Mouse (Mus musculus) forebrain, embryonic 14.5 days (tissue): ENCODE data around the gene Zfp398. TPM values are rescaled to one million over a fixed set of nuclear protein-coding genes. Genes with fewer than 3 reads are reported as not detected.
"Not testable (repeated sequence)": the region's sequence is repeated elsewhere in the genome, so short reads cannot be mapped to it uniquely, and the experiment has no call there.

Experiments
- ATAC-seq: fragments of 200-750 bp; cut with Nextera tagmentation; 2 replicates; pipeline ENCODE4 v1.8.0; 2017; ENCODE audit warnings: mild to moderate bottlenecking, moderate library complexity
- DNase-seq: peaks from one replicate; pipeline ENCODE4 v3.0.0-alpha.2; 2015; ENCODE audit warnings: low spot score
- H3K27ac ChIP-seq: fragments of 300-500 bp; sonication (generic); 2 replicates; pipeline ENCODE4 v1.5.1; 2014; ENCODE audit warnings: low read depth, mild to moderate bottlenecking, control low read depth, low read length, moderate library complexity
- H3K27me3 ChIP-seq: fragments of 300-500 bp; sonication (generic); replicated peaks from 2 replicates; pipeline ENCODE4 v1.6.1; 2014; ENCODE audit warnings: low read length, control low read depth, mixed read lengths; ENCODE audit not compliant: control insufficient read depth, insufficient read depth
- H3K36me3 ChIP-seq: fragments of 300-500 bp; sonication (generic); 2 replicates; pipeline ENCODE4 v1.6.1; 2014; ENCODE audit warnings: low read length, control low read depth; ENCODE audit not compliant: control insufficient read depth, insufficient read depth
- H3K4me1 ChIP-seq: fragments of 300-500 bp; sonication (generic); 2 replicates; pipeline ENCODE4 v1.6.1; 2014; ENCODE audit warnings: antibody characterized with exemption, low read length, control low read depth; ENCODE audit not compliant: control insufficient read depth, insufficient read depth
- H3K4me2 ChIP-seq: fragments of 300-500 bp; sonication (generic); 2 replicates; pipeline ENCODE4 v1.6.1; 2014; ENCODE audit warnings: mild to moderate bottlenecking, control low read depth, low read length
- H3K4me3 ChIP-seq: fragments of 300-500 bp; sonication (generic); 2 replicates; pipeline ENCODE4 v1.5.1; 2014; ENCODE audit warnings: low read depth, low read length, control low read depth
- H3K9ac ChIP-seq: fragments of 300-500 bp; sonication (generic); 2 replicates; pipeline ENCODE4 v1.6.1; 2014; ENCODE audit warnings: mild to moderate bottlenecking, low read length, control low read depth, moderate library complexity
- H3K9me3 ChIP-seq: fragments of 300-500 bp; sonication (generic); replicated peaks from 2 replicates; pipeline ENCODE4 v1.6.1; 2016; ENCODE audit warnings: low read length, control low read depth, mixed read lengths; ENCODE audit not compliant: control insufficient read depth
- WGBS: fragments of 180-500 bp; shearing (Covaris S2); extraction: QIAGEN DNeasy Blood & Tissue Kit; methylation state at CpG from one replicate; pipeline ENCODE4 v1.1.7; 2014; 5-methylcytosine and 5-hydroxymethylcytosine counted together
- polyA plus RNA-seq: library from polyadenylated mRNA; unstranded; fragments of >200 nt; fragmentation: Nextera tagmentation; extraction: Ambion mirVana; gene quantifications from 2 replicates; pipeline ENCODE4 v1.2.1, GENCODE M21; 2014

The Zfp398 gene
- polyA plus RNA-seq, 1 experiment from 2014 or later, result 9.1 TPM

GRCm38 (mm10) chr6:47832220-47832619 lies 3.2 kb upstream of the Zfp398 start:
- DNase-seq (no peak), ATAC-seq (no peak)
- Histone ChIP-seq H3K9me3 (no peaks in the 10 kb centered on the region), H3K27me3 (no peaks in the 10 kb centered on the region), H3K4me2 (no peak overlapping the region), H3K4me3 (no peak overlapping the region), H3K27ac (no peak overlapping the region), H3K4me1 (peaks cover 9% of the 10 kb centered on the region), H3K9ac (no peak overlapping the region), H3K36me3 (no peaks in the 10 kb centered on the region)
- WGBS, result 85% methylated on average over 1 of the region's 1 CpGs

DNA sequence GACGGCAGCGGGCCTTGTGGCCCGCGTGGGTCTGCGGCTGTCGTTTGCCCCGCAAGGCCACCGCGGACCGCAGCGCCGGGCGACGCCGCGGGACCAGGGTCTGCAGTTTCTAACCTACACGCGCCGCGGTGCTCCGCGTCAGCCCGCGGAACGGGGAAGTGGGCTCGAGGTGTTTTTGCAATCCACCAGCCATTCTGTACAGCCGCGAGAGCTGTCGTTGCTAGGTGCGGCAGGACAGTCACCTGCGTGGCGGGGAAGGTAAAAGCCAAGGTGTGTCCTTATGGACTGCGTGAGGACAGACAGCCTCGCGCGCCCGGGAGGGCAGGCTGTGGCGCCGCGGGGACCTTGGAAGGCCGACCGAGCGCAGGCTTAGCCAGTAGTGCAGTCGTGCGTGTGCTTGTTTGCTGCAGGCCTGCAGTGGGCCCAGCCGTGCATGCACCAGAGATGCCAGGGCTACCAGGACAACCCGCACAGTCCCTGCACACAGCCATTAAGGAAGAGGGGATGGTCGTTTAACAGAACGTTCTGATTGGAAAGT lies 592 bp downstream of the Zfp398 start:
- H3K36me3 ChIP-seq, result peaks cover 4% of the 10 kb centered on the region; the same call in 1 of the 2 replicates
- H3K27ac ChIP-seq, result peak overlapping the region; percentile 96
- DNase-seq (peak; percentile 75), ATAC-seq (peak; percentile 83)
- H3K9ac ChIP-seq, result peak overlapping the region; percentile 95
- no peaks in the 10 kb centered on the region for H3K9me3 ChIP-seq
- H3K27me3 ChIP-seq, result no peaks in the 10 kb centered on the region
- peak overlapping the region; percentile 75 for H3K4me2 ChIP-seq
- H3K4me3 ChIP-seq, result peak overlapping the region; percentile 90
- 0 out of 2 replicates have a peak, but pooled peaks cover 2% of the 10 kb centered on the region for H3K4me1 ChIP-seq
- whole genome bisulfite sequencing, result under 1% methylated on average over 49 of the region's 49 CpGs

GRCm38 (mm10) chr6:47837630-47838029 lies 2.2 kb downstream of the Zfp398 start:
- ATAC-seq (no peak), DNase-seq (no peak)
- Histone ChIP-seq H3K4me1 (0 out of 2 replicates have a peak, but pooled peaks cover 2% of the 10 kb centered on the region), H3K27me3 (no peaks in the 10 kb centered on the region), H3K4me3 (no peak overlapping the region), H3K4me2 (no peak overlapping the region), H3K9ac (no peak overlapping the region), H3K27ac (no peak overlapping the region), H3K36me3 (peaks cover 12% of the 10 kb centered on the region; the same call in 1 of the 2 replicates), H3K9me3 (no peaks in the 10 kb centered on the region)
- 83% methylated on average over 2 of the region's 2 CpGs for WGBS

DNA sequence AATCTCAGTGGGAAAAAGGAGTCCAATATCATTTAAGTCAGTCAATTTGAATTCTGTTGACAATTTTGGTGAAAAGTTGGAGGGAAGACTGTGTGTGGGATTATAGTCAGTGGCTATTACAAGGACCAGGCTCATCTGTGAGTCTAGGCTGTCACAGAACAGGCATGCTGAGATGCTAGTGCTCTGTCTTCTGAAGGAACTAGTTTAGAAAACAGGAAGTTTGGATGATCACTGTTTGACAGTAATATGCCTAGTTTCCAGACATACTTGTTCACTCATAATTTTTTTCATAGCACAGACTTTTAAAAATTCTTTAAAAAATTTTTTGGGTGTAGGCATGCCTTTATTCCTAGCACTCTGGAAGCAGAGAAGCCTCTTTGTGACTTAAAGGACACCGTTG lies 5.6 kb downstream of the Zfp398 start:
- Histone ChIP-seq H3K9me3 (no peaks in the 10 kb centered on the region), H3K4me2 (no peak overlapping the region), H3K4me3 (no peak overlapping the region), H3K27ac (no peak overlapping the region), H3K4me1 (0 out of 2 replicates have a peak, but pooled peaks cover 2% of the 10 kb centered on the region), H3K9ac (no peak overlapping the region), H3K27me3 (no peaks in the 10 kb centered on the region), H3K36me3 (peaks cover 18% of the 10 kb centered on the region; the same call in 1 of the 2 replicates)
- DNase-seq (no peak), ATAC-seq (no peak)
- 92% methylated on average over 1 of the region's 1 CpGs for WGBS

DNA sequence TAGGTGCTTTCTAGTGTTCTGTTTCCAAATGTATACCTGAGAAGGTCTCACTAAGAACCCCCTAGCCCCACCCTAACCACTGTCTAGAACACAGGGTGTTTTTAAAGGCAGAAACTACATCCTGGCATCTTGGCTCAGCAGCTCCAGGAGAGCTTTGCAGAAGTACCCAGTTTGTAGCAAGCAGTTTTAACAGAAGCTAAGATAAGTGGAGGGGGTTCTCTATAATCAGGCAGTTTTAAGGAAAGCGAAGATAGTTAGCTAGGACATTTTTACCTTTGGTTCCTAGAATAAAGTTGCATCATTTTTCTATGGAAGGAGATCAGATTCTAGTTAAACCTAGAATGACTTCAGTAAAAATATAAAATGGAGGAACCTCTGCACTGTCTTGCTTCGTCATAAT lies 6.4 kb downstream of the Zfp398 start:
- DNase-seq, result no peak
- no peak overlapping the region for H3K4me2 ChIP-seq
- WGBS, result 95% methylated on average over 2 of the region's 2 CpGs
- no peaks in the 10 kb centered on the region for H3K9me3 ChIP-seq
- no peaks in the 10 kb centered on the region for H3K27me3 ChIP-seq
- ATAC-seq, result no peak
- peaks cover 22% of the 10 kb centered on the region; the same call in 1 of the 2 replicates for H3K36me3 ChIP-seq
- no peak overlapping the region for H3K9ac ChIP-seq
- no peak overlapping the region for H3K4me3 ChIP-seq
- no peak overlapping the region for H3K27ac ChIP-seq
- H3K4me1 ChIP-seq, result no peaks in the 10 kb centered on the region

GRCm38 (mm10) chr6:47842337-47842736 lies 6.9 kb downstream of the Zfp398 start:
- no peaks in the 10 kb centered on the region for H3K9me3 ChIP-seq
- no peak overlapping the region for H3K4me3 ChIP-seq
- no peak overlapping the region for H3K9ac ChIP-seq
- no peak overlapping the region for H3K4me2 ChIP-seq
- no peak for DNase-seq
- peaks cover 23% of the 10 kb centered on the region; the same call in 1 of the 2 replicates for H3K36me3 ChIP-seq
- H3K27me3 ChIP-seq, result no peaks in the 10 kb centered on the region
- H3K4me1 ChIP-seq, result no peaks in the 10 kb centered on the region
- ATAC-seq, result no peak
- 92% methylated on average over 1 of the region's 1 CpGs for WGBS
- no peak overlapping the region for H3K27ac ChIP-seq

DNA sequence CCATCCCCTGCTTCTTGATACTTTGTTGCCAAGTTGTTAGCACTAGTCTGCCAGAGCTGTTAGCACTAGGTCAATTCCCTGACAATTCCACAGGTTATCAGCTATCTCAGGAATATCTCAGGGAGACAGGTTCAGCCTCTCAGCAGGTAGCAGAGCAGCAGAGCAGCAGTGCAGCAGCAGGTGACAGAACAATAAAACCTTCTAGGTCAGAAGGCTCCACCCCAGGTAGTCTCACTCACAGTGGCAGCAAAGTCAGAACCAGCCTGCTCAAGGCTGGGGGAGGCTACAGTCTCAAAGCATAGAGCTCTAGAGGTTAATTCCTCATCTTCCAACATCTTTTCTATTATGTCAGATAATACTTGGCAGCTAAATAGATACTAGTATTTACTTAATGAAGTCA lies 10.3 kb downstream of the Zfp398 start:
- Histone ChIP-seq H3K9ac (no peak overlapping the region), H3K27ac (no peak overlapping the region), H3K4me2 (no peak overlapping the region), H3K4me3 (no peak overlapping the region), H3K36me3 (peaks cover 19% of the 10 kb centered on the region; the same call in 1 of the 2 replicates), H3K9me3 (no peaks in the 10 kb centered on the region), H3K4me1 (no peaks in the 10 kb centered on the region), H3K27me3 (no peaks in the 10 kb centered on the region)
- no peak for ATAC-seq
- DNase-seq, result no peak

- no peak overlapping the region for H3K4me3 ChIP-seq
- no peak for DNase-seq
- 91% methylated on average over 6 of the region's 6 CpGs for WGBS
- no peaks in the 10 kb centered on the region for H3K27me3 ChIP-seq
- H3K4me2 ChIP-seq, result no peak overlapping the region
- no peaks in the 10 kb centered on the region for H3K9me3 ChIP-seq
- no peak overlapping the region for H3K27ac ChIP-seq
- ATAC-seq, result no peak
- H3K9ac ChIP-seq, result no peak overlapping the region
- peaks cover 35% of the 10 kb centered on the region for H3K36me3 ChIP-seq
- H3K4me1 ChIP-seq, result no peaks in the 10 kb centered on the region
Observed at GRCm38 (mm10) chr6:47857241-47857640, 21.8 kb downstream of the Zfp398 start.

DNA sequence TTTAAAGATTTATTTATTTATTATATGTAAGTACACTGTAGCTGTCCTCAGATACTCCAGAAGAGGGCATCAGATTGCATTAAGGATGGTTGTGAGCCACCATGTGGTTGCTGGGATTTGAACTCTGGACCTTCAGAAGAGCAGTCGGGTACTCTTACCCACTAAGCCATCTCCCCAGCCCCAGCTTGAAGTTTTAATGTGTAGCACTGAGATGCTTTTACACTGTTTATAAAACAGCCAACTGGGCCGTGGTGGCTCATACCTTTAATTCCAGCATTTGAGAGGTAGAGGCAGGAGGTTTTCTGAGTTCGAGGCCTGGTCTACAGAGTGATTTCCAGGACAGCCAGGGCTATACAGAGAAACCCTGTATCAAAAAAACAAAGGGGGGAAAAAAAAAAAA lies 22.3 kb downstream of the Zfp398 start:
- H3K4me1 ChIP-seq, H3K27me3 ChIP-seq, DNase-seq, ATAC-seq, H3K27ac ChIP-seq, H3K9ac ChIP-seq, H3K9me3 ChIP-seq, H3K4me2 ChIP-seq, H3K4me3 ChIP-seq: not testable (repeated sequence)
- WGBS, result 95% methylated on average over 3 of the region's 3 CpGs
- H3K36me3 ChIP-seq, result peaks cover 38% of the 10 kb centered on the region
